Mouse (Mus musculus) left cerebral cortex, postnatal 25 days (tissue): Measurements from ENCODE around the gene Mcm2. TPM values are rescaled to one million over a fixed set of nuclear protein-coding genes. Genes with fewer than 3 reads are reported as not detected.
A peak's percentile ranks its signal among the peaks of the same experiment; 100 is the strongest.

Experiments used
- DNase-seq, 2 experiments: peaks; one replicate each; pipeline ENCODE4 v3.0.0; 2022; ENCODE audit warnings: low spot score in 2 of 2, mixed read lengths in 1 of 2
- intact Hi-C: fragments of 180-260 bp; cut with DNase I; formaldehyde crosslinking; loops from one replicate; pipeline ENCODE4 v1.15.1; 2025
- total RNA-seq, 2 experiments: library from RNA; stranded (reverse); gene quantifications; 2 replicates each; pipeline ENCODE4 v1.2.3; 2021

Mcm2 gene
- total RNA-seq, 2 experiments from 2014 or later, result 3.2 to 4.9 TPM

DNA sequence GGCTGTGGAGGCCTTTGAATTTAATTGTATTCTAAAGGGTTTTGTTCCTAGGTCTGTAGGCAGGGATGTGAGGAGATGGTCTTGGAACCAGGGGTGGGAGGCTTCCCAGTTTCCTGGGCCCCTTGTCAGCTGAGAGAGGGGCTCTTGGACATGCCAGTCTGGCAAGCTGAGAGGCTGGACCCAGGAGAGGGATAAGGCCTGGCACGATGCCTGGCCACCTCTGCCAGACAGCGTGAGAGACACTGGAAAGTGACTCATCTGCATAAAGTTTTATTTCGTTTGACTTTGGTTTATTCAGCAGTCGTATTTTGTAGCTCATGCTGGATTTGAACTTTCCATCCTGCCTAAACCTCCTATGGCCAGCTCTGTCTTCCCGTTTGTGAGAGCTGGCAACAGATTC lies 30.0 kb upstream of the Mcm2 start:
- no peak for DNase-seq
- intact Hi-C loops, result loop anchor here (5.0 kb wide), 2 partner anchors 434 to 729 kb away; partner anchors contain the start of gene Plxna1

DNA sequence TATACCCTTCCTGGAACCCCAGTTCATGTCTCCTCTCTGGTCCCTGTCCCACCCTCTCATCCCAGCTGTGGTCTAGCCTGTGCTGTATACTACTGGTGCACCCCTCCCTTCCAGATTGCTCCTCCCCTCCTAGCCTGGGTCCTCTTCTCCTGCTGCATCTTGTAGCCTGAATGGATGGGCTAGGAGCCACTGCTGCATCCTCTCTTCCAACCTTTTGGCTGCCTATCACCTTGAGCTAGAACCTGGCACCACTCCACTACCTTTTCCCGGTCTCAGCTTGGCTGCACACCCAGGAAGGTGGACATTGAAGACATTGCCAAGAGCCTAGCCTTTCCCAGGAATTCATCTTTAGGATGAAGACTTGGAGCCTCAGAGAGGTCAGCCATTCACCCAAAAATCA lies 29.4 kb upstream of the Mcm2 start:
- DNase-seq, result no peak
- intact Hi-C loops, result loop anchor here (5.0 kb wide), 2 partner anchors 434 to 729 kb away; partner anchors contain the start of gene Plxna1

DNA sequence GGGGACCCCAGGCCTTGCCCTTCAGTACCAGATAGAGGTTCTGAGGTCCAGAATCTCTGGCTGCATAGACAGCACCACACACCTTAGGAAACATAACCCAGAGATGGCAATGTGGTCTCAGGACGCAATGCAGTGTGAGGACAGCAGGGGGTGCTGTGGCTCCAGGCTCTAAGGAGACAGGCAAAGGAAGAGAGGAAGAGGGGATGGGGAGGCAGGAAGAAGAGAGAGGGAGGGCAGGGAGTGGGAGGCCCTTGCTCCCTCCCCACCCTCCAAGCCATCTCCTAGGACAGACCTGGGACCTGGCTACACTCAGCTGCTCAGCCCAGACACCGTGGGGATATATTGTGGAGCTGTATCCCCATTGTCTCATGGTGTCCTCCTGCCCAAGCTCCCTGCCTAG lies 29.0 kb upstream of the Mcm2 start:
- intact Hi-C loops, result loop anchor here (2.0 to 5.0 kb wide), 4 partner anchors 435 to 730 kb away; partner anchors contain the start of gene Plxna1
- peak; percentile 86 to 91 for DNase-seq

DNA sequence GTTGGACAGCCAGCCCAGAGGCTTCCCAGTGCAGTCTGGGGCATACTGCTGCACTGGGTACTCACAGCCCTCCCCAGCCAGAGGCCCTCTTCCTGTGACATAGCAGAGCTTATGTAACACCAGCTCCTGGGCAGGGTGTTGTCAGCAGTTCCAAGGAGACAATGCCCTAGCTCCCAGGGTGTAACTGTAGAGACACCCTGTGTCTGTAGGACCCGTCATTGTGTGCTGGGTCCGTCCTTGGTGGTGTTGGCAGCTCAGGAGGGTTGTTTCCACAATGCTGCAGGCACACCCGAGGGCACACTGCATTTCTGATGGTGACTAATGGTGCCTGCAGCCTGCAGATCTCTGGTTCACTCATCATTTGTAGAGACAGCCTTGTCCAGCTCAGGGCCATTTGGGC lies 28.3 kb upstream of the Mcm2 start:
- intact Hi-C loops, result loop anchor here (2.0 to 5.0 kb wide), 4 partner anchors 435 to 730 kb away; partner anchors contain the start of gene Plxna1
- no peak for DNase-seq

DNA sequence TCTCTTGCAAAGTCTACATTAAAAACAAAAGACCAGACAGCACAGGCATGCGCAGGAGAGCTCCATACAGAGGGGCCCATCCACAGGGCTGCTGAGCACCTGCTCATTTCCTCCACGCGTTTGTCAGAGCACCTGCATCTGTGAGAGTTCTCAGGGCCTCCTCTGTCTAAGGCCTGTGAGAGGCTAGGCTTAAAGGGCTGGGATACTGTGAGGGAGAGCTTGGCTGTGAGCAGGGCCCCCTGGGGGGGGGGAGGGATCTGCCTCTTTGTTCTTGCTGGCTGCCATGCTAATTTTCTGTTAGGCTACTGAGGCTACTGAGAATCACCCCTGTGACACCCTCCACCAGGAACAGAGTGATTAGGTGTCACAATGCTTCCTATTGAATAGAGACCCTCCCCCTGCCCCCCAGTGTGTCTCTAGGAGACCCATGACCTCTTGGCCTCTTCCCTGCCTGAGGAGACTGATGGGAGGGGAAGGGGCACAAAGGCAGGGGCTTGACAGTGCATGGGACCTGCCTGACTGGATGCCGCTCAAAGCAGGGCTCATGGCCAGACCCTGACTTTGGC lies 27.1 kb upstream of the Mcm2 start:
- intact Hi-C loops, result loop anchor here (2.0 to 5.0 kb wide), 4 partner anchors 437 to 732 kb away; partner anchors contain the start of gene Plxna1
- DNase-seq, result no peak

DNA sequence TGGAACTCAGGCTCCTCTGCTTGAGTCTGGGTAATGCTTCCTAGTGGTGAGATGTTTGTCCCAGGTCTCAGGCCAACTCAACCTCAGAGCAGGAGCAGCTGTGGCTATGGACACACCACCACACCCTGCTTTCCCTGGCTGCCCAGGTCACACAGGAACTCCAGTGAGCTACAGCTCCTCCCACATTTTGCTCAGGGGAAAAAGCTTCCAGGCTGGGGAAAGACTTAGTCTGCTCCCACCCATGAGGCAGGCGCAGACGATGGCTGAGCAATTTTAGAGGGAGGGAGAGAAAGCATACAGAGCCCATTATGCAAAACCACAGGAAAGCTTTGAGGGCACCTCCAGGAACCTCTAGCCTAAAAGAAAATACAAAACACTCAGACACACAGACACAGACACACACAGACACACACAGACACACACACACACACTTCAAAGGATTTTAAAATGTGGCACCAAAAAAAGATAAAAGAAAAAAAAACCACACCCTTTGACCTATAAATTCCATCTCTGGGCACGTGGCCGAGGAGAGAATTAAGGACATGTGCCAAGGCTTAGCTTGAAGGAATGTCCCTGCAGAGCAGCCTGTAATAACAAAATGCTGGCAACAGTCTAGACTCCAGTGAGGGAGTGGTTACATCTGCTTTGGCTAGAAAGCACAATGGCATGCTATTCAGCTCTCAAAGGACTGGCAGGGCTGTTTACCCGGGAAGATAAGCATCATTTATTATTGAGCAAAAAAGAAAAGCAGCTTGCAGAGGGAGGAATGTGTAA lies 26.1 kb upstream of the Mcm2 start:
- DNase-seq, result no peak
- intact Hi-C loops, result loop anchor here (5.0 kb wide), 2 partner anchors 438 to 733 kb away; partner anchors contain the start of gene Plxna1

DNA sequence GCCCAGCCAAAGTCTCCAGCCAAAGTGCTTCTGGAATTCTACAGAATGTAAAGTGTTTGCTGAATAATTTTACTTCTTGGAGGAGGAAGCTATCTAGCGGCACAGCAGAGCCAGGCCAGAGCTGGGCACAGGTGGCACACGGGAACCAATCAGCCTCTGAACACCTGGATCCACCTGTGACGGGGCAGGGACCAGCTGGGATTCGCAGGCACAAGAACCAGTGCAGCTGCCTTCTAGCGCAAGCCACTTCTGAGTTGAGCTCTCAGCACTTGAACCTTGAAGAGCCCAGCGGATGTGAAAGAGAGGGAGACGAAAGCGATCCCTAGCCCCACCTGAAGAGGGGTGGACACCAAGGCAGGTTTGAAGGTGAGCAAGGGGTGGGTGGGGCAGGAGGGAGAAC lies 20.2 kb upstream of the Mcm2 start:
- intact Hi-C loops, result no loop called here
- no peak for DNase-seq

DNA sequence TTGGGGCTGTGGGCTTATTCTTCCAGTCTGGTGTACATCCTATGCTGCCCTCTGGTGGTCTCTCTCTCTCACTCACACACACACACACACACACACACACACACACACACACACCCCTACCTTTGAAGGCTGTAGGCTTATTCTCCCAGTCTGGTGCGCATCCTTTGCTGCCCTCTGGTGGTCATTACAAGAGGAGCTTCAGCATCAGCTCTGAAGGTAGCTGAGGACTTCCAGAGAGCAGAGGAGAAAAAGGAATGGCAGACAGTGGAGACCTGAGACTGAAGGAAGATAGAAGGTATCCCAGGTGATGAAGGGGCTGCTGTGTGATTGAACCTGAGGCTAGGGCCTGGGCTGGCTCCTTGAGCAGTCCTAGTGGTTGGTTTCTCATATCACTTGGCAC lies 17.6 kb upstream of the Mcm2 start:
- intact Hi-C loops, result no loop called here
- DNase-seq, result peak in 1 of 2 experiments; percentile 70

DNA sequence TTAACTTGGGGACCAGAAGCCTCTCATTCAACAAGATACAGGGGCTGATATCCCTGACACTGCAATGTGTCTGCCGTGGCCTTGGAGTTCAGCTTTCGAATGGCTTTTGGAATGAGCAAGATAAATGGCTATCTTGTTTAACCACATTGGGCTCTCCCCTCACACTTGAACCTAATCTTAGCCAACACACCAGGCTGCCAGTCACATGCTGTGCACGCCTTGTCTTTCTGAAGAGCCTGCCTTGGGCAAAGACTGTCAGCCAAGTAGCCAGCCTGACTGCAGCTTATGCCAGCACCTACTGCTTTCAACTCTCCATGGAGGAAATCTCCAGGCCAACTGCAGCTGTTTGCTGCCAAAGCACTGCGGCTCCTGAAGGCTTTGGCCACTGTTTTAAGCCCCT lies 16.9 kb upstream of the Mcm2 start:
- intact Hi-C loops, result no loop called here
- no peak for DNase-seq

DNA sequence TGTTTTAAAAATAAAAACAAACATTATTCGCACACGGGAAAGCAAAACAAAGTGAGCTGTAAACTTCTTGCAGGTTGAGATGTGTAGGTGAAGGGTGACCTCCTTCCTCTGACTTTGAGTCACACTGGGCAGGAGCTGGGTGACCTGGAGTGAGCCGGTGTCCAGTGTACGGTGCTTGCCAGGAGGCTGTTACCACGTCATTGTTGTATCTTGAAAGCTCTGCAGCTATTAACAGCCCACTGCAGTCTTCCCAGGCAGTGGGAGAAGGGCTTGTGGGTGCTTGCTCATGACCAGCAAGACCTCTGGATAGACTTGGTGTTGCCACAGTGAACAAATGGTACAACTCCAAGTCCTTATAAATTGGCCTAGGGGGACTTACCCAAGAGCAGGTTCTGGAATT lies 16.2 kb upstream of the Mcm2 start:
- DNase-seq, result no peak
- intact Hi-C loops, result no loop called here

DNA sequence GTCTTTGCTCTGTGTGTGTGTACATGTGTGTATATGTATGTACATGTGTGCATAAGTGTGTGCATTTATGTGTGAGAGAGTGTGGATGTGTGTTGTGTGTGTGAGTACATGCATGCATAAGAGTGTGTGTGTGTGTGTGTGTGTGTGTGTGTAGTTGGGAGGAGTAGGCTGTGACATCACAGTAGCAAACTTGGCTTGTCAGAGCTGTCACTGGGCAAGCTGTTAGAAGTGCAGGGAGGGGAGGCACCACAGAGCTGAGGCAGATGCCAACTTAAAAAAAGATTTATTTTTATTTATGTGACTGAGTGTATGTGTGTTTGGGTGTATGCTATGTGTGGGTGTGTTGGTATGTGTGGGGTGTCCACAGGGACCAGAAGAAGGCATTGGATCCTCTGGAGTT lies 14.9 kb upstream of the Mcm2 start:
- intact Hi-C loops, result no loop called here
- peak in 1 of 2 experiments; percentile 28 for DNase-seq

DNA sequence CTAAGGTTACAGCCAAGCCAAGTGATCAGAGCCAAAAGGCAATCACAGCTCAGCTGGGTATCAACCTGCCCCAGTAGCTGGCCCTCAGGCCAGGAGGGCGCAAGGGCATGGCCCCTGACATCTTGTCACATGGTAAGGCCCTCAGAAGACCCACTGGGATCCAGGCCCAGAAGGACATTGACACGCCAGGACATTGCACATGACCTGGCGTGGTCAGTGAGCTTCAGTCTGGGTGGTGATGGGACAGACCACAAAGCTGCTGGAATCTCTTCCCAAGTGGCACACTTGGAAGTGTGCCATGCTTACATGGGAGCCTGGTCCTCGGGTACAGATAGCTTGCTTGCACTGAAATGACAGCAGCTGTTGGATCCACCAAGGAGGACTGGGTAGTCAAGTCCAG lies 14.4 kb upstream of the Mcm2 start:
- intact Hi-C loops, result no loop called here
- no peak for DNase-seq

DNA sequence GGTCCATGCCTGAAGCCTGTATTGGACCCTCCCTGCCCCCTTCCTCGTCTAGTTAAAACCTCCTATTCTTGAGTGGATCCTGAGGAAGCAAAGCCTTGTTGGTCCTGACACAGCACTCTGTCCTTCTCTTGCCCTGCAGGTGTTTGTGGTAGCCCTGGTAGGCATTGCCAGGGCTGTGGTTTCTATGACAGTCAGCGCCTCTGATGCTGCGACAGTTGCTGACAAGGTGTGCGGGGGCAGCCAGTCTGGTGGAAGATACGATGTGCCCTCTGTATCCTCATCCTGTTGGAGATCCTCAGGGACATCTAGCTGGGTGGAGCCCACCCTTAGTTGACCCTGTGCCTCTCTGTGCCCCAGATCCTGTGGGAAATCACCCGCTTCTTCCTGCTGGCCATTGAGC lies 10.6 kb upstream of the Mcm2 start:
- DNase-seq, result no peak
- intact Hi-C loops, result no loop called here

DNA sequence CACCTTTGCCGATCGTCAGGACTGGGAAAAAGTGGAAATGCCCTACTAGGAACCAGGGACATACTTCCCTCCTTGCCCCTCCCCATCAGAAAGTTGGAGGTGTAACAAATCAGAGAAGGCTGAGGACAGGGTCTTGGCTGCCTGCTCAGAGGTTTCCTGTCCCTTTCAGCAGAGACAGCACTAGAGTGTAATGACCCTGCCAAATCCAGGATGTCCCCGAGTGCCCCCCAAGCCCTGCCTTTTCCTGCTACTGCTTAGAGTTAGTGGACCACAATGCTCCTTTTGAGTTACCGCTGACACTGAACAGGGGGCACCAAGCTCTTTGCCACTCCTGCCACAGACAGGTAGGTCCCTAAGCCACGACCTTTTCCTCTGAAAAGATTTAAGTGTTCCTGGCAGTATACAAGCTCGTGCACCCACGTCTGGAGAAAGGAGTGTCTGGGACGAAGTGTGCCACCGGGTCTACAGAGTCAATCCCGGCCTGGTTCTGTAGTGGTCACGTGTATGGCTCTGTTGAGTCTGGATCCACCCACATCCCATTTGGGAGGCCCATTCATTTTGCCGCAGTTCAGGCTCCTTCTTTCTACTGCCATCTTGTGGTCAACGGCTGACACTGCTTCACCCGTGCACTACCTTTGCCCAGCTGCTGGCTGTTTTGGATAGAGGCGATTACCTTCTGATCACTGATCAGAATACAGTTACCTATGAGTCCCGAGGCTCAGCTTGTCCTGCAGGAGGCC lies 8.0 kb upstream of the Mcm2 start:
- intact Hi-C loops, result no loop called here
- DNase-seq, result peak; percentile 54 to 76

DNA sequence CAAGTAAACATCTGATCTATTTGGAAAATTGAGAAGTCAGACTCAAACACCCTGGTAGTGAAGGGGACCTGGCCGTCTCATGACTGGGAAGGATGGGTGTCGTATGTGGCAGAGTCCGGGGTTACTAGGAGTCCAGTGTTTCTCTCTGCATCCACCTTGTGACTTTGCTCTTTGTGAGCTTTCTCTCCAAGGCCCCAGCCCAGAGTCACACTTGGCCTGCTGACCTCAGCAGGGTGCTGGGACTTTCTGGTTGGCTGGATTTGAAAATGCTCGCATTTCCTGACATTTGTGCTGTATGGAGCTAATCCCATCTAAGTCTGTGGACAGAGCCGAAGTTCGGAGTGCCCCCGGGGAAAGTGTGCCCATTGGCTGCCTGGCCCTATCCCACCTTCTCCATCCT lies 6.5 kb upstream of the Mcm2 start:
- intact Hi-C loops, result no loop called here

DNA sequence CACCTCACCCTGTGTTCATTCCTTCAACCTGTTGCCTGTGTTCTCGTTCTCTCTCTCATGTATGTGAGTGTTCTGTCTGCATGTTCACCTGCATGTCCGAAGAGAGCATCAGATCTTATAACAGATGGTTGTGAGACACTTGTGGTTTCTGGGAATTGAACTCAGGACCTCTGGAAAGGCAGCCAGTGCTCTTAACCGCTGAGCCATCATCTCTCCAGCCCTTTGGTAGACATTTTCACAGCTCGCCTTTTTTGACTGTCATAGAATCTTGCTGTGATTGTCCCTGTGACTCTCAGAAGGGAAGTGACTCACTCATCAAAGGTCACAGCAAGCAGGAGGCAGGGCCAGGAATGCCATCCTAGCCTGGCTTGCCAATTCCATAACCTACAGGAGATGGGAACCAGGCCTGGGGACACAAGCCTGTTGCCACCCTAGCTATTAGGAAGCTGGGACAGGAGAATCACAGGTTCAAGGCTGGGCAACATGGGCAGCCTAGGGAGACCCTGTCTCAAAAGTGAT lies 5.9 kb upstream of the Mcm2 start:
- no peak for DNase-seq
- intact Hi-C loops, result no loop called here

More for the DNA sequence above, 6.5 kb upstream of the Mcm2 start:
- DNase-seq, result no peak

DNA sequence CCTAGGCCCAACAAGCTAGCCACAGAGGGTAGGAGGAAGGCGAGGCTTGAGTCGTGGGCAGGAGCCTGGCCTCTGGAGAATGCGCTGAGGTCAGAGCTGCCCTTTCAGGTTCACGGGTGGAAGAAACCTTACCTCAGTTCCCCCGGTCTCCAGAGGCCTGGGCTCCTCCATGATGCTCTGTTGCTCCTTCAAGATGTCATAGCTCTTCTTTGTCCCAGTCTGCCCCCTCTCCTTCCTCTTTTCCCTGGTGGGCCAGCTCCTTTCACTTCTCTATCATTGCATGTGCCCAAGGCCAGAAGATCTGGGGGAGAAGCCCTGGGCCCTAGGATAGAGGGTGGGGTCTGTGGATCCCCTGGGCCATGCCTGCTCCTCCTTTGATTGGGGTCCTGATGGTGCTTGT lies 5.1 kb upstream of the Mcm2 start:
- DNase-seq, result no peak
- intact Hi-C loops, result no loop called here

DNA sequence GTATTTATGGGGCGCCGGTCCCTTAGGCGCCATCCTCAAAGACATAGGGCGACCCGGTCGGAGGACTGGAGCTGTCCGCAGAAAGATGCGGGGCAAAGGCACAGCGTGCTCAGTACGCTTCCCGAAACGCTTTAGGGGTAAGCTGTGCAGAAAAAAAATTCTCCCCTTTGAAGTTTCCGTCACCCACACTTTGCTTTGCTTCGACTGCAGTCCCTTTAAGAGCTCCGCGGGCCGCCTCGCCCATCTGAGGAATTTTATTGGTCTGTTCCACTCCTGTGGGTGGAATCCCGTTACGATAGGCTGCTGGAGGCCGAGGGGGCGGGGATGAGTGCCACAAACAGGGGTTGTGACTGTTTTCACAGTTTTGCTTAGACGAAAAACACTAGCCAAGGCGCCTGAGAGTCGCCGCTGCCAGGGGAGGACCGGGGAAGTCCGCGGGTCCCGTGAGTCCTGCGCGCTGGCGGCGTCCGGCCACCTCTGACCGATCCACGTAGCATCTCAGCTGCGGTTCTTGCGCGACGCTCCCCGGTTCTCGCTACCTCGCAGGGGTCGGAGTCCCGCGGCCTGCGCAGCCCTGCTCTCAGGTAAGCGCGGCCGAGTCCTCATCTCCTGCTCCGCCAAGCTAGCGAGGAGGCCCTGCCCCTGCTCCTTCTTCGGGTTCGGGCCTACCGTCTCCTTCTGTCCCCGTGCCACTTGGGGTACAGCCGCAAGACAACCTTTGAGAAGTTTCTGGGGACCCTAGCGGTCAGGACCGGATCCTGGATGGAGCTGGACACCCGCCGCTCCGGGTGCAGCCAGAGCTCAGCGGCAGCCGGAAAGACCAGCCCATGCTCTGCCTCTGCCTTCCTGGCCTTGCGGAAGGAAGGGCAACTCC lies 3.6 kb upstream of the Mcm2 start, which contains the start of gene Tpra1:
TSS of gene Tpra1 (plus strand) at position 305 of the 874 bp plus-strand sequence.
- intact Hi-C loops, result no loop called here
- DNase-seq, result peak; percentile 93 to 98

DNA sequence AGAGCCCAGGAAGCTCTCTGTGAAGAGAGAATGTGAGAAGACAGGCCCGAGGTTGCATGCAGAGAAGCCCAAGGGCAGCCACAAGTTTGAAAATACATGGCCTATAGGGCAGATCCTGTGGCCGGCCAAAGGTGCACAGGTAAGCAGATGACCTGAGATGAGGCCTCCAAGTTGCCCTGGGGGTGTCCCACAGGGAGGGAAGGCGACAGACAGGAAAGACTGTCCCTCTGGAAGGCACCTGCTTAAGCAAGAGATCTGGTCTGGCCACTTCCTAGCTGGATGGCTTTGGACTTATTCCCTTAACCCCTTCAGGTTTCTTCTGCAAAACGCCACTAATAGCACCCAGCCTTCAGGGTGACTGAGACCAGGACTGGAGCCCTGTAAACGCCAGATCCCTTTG lies 2.9 kb upstream of the Mcm2 start:
- DNase-seq, result peak in 1 of 2 experiments; percentile 34
- intact Hi-C loops, result no loop called here
